In genomic region chr12:85662896-85663295, GRCm38 (mm10) we compare ENCODE assay signal across 9 mouse cellular contexts. TPM values are rescaled to one million over a fixed set of nuclear protein-coding genes. Genes with fewer than 3 reads are reported as not detected.
DNase-seq lines count a peak whose midpoint lies in the region; ATAC-seq and TF ChIP-seq lines count a peak whose summit lies in the region.
"Had no signal": no experiment of that assay in that cellular context is flagged by ENCODE, and none has a peak within 500 bp of the region (broad histone marks: within the 10 kb centered on the region; RNA-seq: fewer than 3 reads in every experiment).

No protein-coding gene starts in this region.

- TF ChIP-seq CTCF in MEL (IDR thresholded peaks at IDR 0.05 in 2 of 3, conservative IDR thresholded peaks at IDR 0.05 in 1 of 3; ENCODE audit: control insufficient read depth in 1 of 3, insufficient read depth in 1 of 3, low read depth in 2 of 3, low read length in 3 of 3, poor library complexity in 1 of 3, severe bottlenecking in 1 of 3): peak; percentile 72 to 96 (median 93)
- peak; percentile 60; the same call in 1 of the 2 replicates for TF ChIP-seq CTCF in embryonic fibroblast, embryonic 13.5 days (IDR thresholded peaks at IDR 0.05; ENCODE audit: borderline replicate concordance, insufficient read depth, low read length)

- DNase-seq in MEL (ENCODE audit: low read depth, low spot score): peak; percentile 77
- peak; percentile 85 for DNase-seq in brain, adult 2 months (ENCODE audit: low read depth, low spot score)
- peak; percentile 85 for DNase-seq in hindbrain, embryonic 11.5 days (ENCODE audit: low spot score)
- peak; percentile 85 to 87 for DNase-seq in layer of hippocampus, postnatal 10 days (ENCODE audit: low spot score in 2 of 2)
- DNase-seq in lung, postnatal 36 days: peak; percentile 85
- DNase-seq in retina, postnatal 1 day: peak; percentile 81
- peak; percentile 61 to 72 for DNase-seq in urinary bladder, postnatal 36 days (ENCODE audit: low spot score in 2 of 2)

- TF ChIP-seq RAD21 in MEL (IDR thresholded peaks at IDR 0.05; ENCODE audit: low read depth, low read length): peak; percentile 98

- no peak overlapping the region for H3K4me2 ChIP-seq in hindbrain, embryonic 11.5 days (replicated peaks; ENCODE audit: low read depth, low read length)
- H3K4me2 ChIP-seq: liver, embryonic 15.5 days had no signal

- no peak overlapping the region for H3K9ac ChIP-seq in MEL (ENCODE audit: control insufficient read depth, low read depth, low read length, poor library complexity, severe bottlenecking)
- H3K9ac ChIP-seq in hindbrain, embryonic 11.5 days (ENCODE audit: low read depth, low read length): no peak overlapping the region
- H3K9ac ChIP-seq: liver, embryonic 15.5 days had no signal

- no peaks in the 10 kb centered on the region for H3K9me3 ChIP-seq in MEL (replicated peaks; ENCODE audit: insufficient read depth, low read length)
- H3K9me3 ChIP-seq in hindbrain, embryonic 11.5 days (ENCODE audit: control insufficient read depth, low read length): no peaks in the 10 kb centered on the region
- H3K9me3 ChIP-seq: liver, embryonic 15.5 days had no signal

- WGBS in hindbrain, embryonic 11.5 days: 15% methylated on average over 9 of the region's 9 CpGs

- H3K4me3 ChIP-seq in MEL (ENCODE audit: control insufficient read depth in 1 of 2, insufficient read depth in 1 of 2, low read depth in 2 of 2, low read length in 2 of 2): no peak overlapping the region
- no peak overlapping the region for H3K4me3 ChIP-seq in embryonic fibroblast, embryonic 13.5 days (ENCODE audit: insufficient read depth, low read length)
- H3K4me3 ChIP-seq in hindbrain, embryonic 11.5 days (ENCODE audit: low read depth, low read length): no peak overlapping the region
- H3K4me3 ChIP-seq: liver, embryonic 15.5 days had no signal

- H3K79me2 ChIP-seq in MEL (ENCODE audit: control insufficient read depth, insufficient read depth, low read length, poor library complexity): no peaks in the 10 kb centered on the region

- TF ChIP-seq EP300 in MEL (IDR thresholded peaks at IDR 0.05; ENCODE audit: low read depth in 1 of 2, low read length in 2 of 2): no peak

- ATAC-seq in hindbrain, embryonic 11.5 days (ENCODE audit: low FRiP score): no peak

- H3K4me1 ChIP-seq in MEL (ENCODE audit: control insufficient read depth in 1 of 2, insufficient read depth in 2 of 2, low read length in 2 of 2): peaks cover 0 to 14% of the 10 kb centered on the region in 2 experiments; a peak in 2 of 4 replicates
- no peaks in the 10 kb centered on the region for H3K4me1 ChIP-seq in embryonic fibroblast, embryonic 13.5 days (ENCODE audit: control insufficient read depth, insufficient read depth, low read length)
- no peaks in the 10 kb centered on the region for H3K4me1 ChIP-seq in hindbrain, embryonic 11.5 days (replicated peaks; ENCODE audit: control insufficient read depth, insufficient read depth, low read length)
- H3K4me1 ChIP-seq: liver, embryonic 15.5 days had no signal

- peaks cover 0 to 8% of the 10 kb centered on the region in 2 experiments; a peak in 2 of 4 replicates for H3K36me3 ChIP-seq in MEL (ENCODE audit: control insufficient read depth in 1 of 2, insufficient read depth in 2 of 2, low read length in 2 of 2)
- H3K36me3 ChIP-seq in hindbrain, embryonic 11.5 days (ENCODE audit: control insufficient read depth, insufficient read depth, low read length): no peaks in the 10 kb centered on the region
- H3K36me3 ChIP-seq: liver, embryonic 15.5 days had no signal

- no peak overlapping the region for H3K27ac ChIP-seq in MEL (ENCODE audit: control insufficient read depth, low read depth, low read length)
- H3K27ac ChIP-seq in embryonic fibroblast, embryonic 13.5 days (ENCODE audit: insufficient read depth, low read length): no peak overlapping the region
- H3K27ac ChIP-seq in hindbrain, embryonic 11.5 days (ENCODE audit: low read depth, low read length): no peak overlapping the region
- H3K27ac ChIP-seq: liver, embryonic 15.5 days had no signal

- no peak for TF ChIP-seq POLR2A in MEL (IDR thresholded peaks at IDR 0.05; ENCODE audit: control insufficient read depth in 1 of 2, insufficient read depth in 1 of 2, low read depth in 1 of 2, low read length in 2 of 2, poor library complexity in 1 of 2)
- TF ChIP-seq POLR2A in embryonic fibroblast, embryonic 13.5 days (IDR thresholded peaks at IDR 0.05; ENCODE audit: low read depth, low read length): no peak

- 0 out of 4 replicates have a peak, but pooled peaks cover 0 to 1% of the 10 kb centered on the region in 2 experiments for H3K27me3 ChIP-seq in MEL (ENCODE audit: control insufficient read depth in 1 of 2, insufficient read depth in 2 of 2, low read length in 2 of 2)
- no peaks in the 10 kb centered on the region for H3K27me3 ChIP-seq in hindbrain, embryonic 11.5 days (ENCODE audit: control insufficient read depth, insufficient read depth, low read length)

TF ChIP-seq in MEL, 35 proteins besides CTCF, POLR2A, EP300 and RAD21:
- peak; percentile 92 for TF ChIP-seq SMC3 (IDR thresholded peaks at IDR 0.05; ENCODE audit: low read depth, low read length)
- no peak for TF ChIP-seq MAZ (IDR thresholded peaks at IDR 0.05; ENCODE audit: low read depth, low read length)
- TF ChIP-seq HCFC1 (IDR thresholded peaks at IDR 0.05; ENCODE audit: low read depth, low read length): no peak
- TF ChIP-seq POLR2AphosphoS2 (IDR thresholded peaks at IDR 0.05; ENCODE audit: low read length): no peak
- TF ChIP-seq CHD1 (IDR thresholded peaks at IDR 0.05; ENCODE audit: low read depth, low read length): no peak
- TF ChIP-seq MEF2A (IDR thresholded peaks at IDR 0.05; ENCODE audit: extremely low read depth, insufficient replicate concordance, low read depth, low read length, poor library complexity, severe bottlenecking): no peak
- no peak for TF ChIP-seq ZKSCAN1 (IDR thresholded peaks at IDR 0.05; ENCODE audit: low read depth, low read length)
- TF ChIP-seq ZC3H11A (IDR thresholded peaks at IDR 0.05; ENCODE audit: low read depth, low read length): peak; percentile 93
- TF ChIP-seq MYC (IDR thresholded peaks at IDR 0.05; ENCODE audit: low read depth, low read length): no peak; the same call in 1 of the 2 replicates
- TF ChIP-seq NELFE (IDR thresholded peaks at IDR 0.05; ENCODE audit: low read depth, low read length): no peak
- no peak for TF ChIP-seq ETS1 (IDR thresholded peaks at IDR 0.05; ENCODE audit: low read depth, low read length)
- no peak for TF ChIP-seq KAT2A (conservative IDR thresholded peaks at IDR 0.05; ENCODE audit: low read depth, low read length)
- TF ChIP-seq ZNF384 (IDR thresholded peaks at IDR 0.05; ENCODE audit: low read depth, low read length): no peak
- TF ChIP-seq TAL1 (IDR thresholded peaks at IDR 0.05; ENCODE audit: low read length): no peak
- TF ChIP-seq TCF12 (IDR thresholded peaks at IDR 0.05; ENCODE audit: low read depth, low read length): no peak
- TF ChIP-seq USF1 (IDR thresholded peaks at IDR 0.05; ENCODE audit: low read depth, low read length): no peak
- TF ChIP-seq GABPA (IDR thresholded peaks at IDR 0.05; ENCODE audit: low read depth, low read length): no peak
- no peak for TF ChIP-seq USF2 (IDR thresholded peaks at IDR 0.05; ENCODE audit: borderline replicate concordance in 1 of 2, insufficient read depth in 1 of 2, low read depth in 1 of 2, low read length in 2 of 2)
- peak; percentile 52; the same call in 1 of the 2 replicates for TF ChIP-seq SIN3A (IDR thresholded peaks at IDR 0.05; ENCODE audit: low read length)
- TF ChIP-seq MXI1 (IDR thresholded peaks at IDR 0.05; ENCODE audit: low read depth, low read length): no peak
- TF ChIP-seq MAX (IDR thresholded peaks at IDR 0.05; ENCODE audit: low read length): peak; percentile 37; the same call in 1 of the 2 replicates
- no peak for TF ChIP-seq JUND (IDR thresholded peaks at IDR 0.05; ENCODE audit: low read depth, low read length)

RNA-seq across cellular contexts. Expression of gene Batf, which starts 23.6 kb away (rescaled TPM):
- total RNA-seq in MEL (2012; rRNA removed): 16.8 and 19.9 TPM in 2 replicates
- polyA plus RNA-seq in MEL (2012; ENCODE audit: insufficient read depth in 1 of 2, insufficient read length in 2 of 2, low read depth in 1 of 2, low replicate concordance in 2 of 2, missing spikeins in 1 of 2): 10 to 100 TPM in 1 of 2 experiments, not detected in 1; 14.4 TPM
- polyA plus RNA-seq in embryonic fibroblast, embryonic 13.5 days (2011; ENCODE audit: insufficient read length, low read depth, missing spikeins): 2.1 and 2.2 TPM in 2 replicates
- polyA plus RNA-seq in hindbrain, embryonic 11.5 days (2014; fragmentation: Nextera tagmentation; extraction: Ambion mirVana): 1.8 and 2.2 TPM in 2 replicates
- total RNA-seq in layer of hippocampus, postnatal 10 days (2021): under 1 TPM in 1 of 2 experiments, not detected in 1; 0.96 TPM
